Mouse (Mus musculus) kidney, postnatal 14 days (tissue): Measurements from ENCODE around the gene Fkbp5.

ENCODE experiments used
- DNase-seq: peaks from one replicate; pipeline ENCODE4 v3.0.0; 2022; ENCODE audit warnings: mixed read lengths

Gene Fkbp5

GRCm38 (mm10) chr17:28523355-28524008 lies 6.2 kb upstream of the Fkbp5 start:
- no peak for DNase-seq

- peak; percentile 96 for DNase-seq
Observed at GRCm38 (mm10) chr17:28522623-28523354, 5.5 kb upstream of the Fkbp5 start.

DNA sequence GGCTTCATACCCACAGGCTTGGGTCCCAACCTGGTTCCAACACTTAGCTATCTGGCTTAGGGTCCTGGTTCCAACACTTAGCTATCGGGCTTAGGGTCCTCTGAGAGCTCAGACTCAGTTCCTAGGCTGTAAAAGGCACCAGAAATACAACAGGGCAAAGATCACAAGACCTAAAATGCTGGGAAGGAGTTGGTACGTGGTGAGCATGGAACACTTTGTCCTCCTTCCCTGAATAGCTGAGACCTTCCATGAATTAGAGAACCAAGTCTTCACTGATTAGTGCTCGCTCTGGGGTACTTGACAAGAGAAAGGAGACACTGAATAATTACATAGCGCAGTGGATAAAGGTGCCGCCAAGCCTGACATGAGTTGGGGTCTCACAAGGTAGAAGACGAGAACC lies 4.6 kb upstream of the Fkbp5 start:
- DNase-seq, result peak; percentile 46

- DNase-seq, result no peak
Observed at GRCm38 (mm10) chr17:28521071-28521726, 3.9 kb upstream of the Fkbp5 start.

GRCm38 (mm10) chr17:28520561-28520960 lies 3.2 kb upstream of the Fkbp5 start:
- DNase-seq, result no peak

- no peak for DNase-seq
Observed at GRCm38 (mm10) chr17:28519827-28520226, 2.5 kb upstream of the Fkbp5 start.

DNA sequence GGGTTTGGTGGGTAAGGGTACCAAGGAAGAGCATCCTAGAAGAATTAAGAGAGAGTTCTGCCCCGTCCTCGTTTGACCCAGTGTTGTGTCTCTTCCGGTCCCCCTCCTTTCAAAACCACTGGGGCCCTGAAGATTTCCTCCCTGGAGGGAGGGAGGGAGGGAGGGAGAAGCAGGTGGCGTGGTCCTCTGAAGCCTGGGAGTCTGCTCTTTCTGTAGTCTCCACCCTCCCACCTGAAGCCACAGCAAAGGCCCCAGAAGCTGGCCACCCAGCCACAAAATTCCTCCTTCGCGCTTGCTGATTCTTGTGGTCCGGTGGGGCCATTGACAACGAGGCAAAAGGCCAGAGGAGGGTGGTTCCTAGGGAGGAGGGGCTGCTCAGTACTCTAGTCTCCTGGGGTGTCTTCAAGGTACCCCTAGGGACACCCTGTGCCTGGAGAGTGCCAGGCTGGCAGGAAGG lies 1.3 kb upstream of the Fkbp5 start:
- peak; percentile 72 for DNase-seq

DNA sequence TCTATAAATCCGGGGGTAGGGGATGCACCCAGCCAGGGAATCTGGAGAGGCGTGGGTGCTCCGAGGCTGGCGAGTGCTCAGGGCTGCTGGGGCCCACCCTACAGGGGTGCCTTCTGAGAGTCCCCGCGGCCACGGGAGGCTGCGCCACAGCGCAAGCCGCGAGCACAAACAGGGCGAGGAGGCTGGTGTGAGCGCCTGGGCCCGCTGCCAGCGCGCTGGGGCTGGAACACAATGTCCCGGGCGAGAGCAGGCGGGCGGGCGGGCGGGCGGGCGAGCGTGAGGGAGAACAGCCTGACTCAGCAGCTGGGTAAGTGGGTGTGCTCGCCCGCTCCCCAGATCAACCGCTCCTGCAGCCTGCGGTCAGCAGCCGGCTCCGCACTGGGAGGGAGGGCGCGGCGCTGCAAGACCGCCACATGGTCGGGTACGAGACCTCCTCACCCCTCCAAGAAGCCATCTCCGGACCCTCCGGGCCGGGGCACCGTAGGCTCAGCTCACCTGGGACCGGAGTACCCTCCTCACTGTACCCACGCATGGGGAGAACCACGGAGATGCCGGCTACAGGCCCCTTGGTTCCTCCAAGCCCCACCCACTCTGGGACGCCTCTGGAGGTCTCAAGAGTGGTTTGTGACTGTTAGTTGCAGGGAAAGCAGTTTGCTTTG lies 758 bp upstream of the Fkbp5 start:
- peak; percentile 97 for DNase-seq

DNA sequence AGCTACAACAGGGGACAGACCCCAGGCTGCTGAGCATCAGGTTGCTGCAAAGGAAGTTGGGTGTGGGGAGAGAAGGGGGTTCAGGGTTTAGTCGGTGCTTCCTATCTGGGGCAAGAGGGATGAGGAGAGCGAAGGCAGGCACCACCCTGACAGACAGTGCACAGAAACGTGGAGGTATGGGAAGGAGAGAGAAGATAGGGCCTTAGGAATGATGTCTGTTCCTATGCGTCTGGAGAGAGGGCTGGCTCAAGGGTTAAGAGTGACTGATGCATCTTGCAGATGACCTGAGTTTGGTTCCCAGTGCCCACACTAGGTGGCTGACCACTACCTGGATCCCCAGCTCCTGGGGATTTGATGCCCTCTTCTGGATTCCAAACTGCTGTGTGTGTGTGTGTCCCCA lies 446 bp downstream of the Fkbp5 start:
- no peak for DNase-seq

DNA sequence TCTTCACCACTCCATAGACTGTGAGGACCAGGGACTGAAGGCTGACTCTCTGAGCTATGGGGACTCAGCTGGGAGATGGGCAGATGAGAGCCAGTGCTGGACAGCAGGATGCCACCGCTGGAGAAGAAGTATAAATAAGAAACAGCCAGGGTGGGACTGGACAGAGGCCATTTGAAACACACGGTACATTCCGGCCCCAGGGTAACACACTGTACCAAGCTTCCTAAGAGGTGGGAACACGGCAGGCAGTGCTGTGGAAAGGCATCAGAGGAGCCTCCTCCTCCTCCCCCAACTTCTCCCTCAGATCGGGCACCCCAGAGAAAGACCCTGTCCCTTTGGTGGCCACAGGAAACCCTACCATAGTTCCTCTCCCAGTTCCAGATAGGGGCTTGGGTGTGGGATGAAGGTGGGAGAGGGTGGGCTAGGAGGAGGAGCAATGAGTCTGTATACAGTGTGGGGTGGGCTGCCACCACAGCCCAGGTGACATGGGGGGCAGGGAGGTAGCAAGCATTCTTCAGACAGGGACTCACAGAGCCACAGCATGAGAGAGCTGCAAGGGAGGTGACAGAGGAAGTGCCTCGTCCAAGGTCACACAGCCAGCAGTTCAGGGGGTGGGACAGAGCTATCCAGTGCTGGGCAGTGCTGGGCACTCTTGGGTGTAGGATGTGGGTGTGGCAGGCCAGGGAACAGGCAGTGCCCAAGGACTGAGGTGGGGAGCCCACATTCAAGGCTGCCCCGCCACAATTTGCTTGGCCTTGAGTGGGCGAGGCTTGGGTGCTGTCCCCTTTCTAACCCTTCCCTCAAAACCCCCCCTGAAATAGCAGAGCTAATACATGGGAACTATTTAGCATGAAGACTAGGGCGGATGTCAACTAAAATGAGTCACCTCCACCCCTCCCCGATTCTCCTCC lies 1.6 kb downstream of the Fkbp5 start:
- peak; percentile 60 for DNase-seq

DNA sequence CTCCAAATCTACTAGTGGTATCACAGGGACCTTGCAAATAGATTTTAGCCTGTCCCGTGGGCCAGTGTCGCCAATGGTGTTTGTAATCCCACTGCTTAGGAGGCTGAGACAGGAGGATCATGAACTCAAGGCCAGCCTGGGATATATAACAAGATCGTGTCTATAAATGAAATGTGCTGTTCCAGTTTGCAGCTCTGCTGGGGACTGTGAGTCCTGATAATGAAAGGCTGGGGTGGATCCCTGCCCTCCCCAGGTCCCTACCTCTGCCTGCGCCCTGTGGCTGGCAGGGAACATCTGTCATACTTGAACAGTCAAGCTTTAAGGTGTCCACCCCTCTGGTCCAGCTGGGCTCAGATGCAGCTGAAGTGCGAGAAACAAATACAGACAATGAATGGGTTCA lies 2.8 kb downstream of the Fkbp5 start:
- DNase-seq, result no peak

DNA sequence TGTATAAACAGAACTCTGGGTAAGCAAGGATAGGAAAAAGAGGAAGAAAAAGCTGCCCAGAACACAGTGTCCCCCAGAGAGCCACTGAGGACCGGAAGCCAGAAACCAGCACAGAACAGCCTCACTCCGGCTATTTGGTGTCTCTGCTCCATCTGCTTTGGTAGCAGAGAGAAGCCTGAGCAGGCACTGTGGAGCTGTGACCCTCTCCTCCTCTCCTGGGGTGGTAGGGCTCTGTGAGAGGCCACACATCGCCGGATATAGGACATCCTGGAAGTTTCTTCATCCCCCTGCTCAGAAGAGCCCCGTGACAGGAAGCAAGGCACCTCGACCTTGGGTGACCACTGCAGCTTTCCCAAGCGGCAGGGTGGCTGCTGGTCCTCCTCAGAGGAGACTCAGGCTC lies 3.5 kb downstream of the Fkbp5 start:
- DNase-seq, result peak; percentile 41

DNA sequence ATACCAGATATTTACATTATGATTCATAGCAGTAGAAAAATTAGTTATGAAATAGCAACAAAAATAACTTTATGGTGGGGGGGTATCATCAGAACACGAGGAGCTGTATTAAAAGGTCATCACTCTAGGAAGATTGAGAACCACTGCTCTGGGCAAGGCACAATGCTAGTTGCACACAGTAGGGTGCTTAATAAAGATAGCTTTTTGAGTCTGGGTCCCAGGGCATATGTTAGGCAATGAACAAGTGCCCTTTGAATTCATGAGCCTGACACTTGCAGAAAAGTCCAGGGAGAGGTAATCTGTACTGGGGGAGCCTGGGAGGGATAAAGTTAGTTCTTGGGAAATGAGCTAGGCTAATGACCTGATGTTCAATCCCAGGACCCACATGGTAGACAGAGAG lies 4.0 kb downstream of the Fkbp5 start:
- DNase-seq, result no peak

- DNase-seq, result peak; percentile 92
Observed at GRCm38 (mm10) chr17:28512696-28513095, 4.6 kb downstream of the Fkbp5 start.

GRCm38 (mm10) chr17:28511616-28512541 lies 5.4 kb downstream of the Fkbp5 start:
- no peak for DNase-seq

- peak; percentile 36 for DNase-seq
Observed at GRCm38 (mm10) chr17:28510445-28511342, 6.6 kb downstream of the Fkbp5 start.

DNA sequence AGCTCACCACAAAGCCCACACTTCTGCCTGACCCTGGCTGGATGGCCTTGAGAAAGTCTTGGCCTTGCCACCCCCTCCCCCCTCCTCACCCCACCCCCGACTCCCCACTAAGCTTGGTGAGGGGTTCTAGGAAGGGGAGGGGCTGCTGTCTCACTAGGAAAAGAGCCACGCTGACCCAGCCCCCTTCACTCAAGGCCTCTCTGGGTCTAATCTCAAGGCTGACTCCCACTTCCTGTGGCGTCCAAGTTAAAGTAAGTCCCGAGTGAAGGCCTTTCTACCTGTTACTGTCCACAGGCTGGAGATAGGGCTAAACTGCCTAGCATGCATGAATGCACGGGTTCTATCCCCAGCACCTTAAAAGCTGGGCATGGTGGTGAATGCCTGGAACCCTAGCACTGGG lies 9.8 kb downstream of the Fkbp5 start:
- DNase-seq, result no peak

GRCm38 (mm10) chr17:28506895-28507294 lies 10.4 kb downstream of the Fkbp5 start:
- no peak for DNase-seq

GRCm38 (mm10) chr17:28505591-28505990 lies 11.7 kb downstream of the Fkbp5 start:
- no peak for DNase-seq

GRCm38 (mm10) chr17:28504182-28504581 lies 13.1 kb downstream of the Fkbp5 start:
- no peak for DNase-seq
